Mouse (Mus musculus): Measurements from ENCODE around the gene Atg16l1. TPM values are rescaled to one million over a fixed set of nuclear protein-coding genes. Genes with fewer than 3 reads are reported as not detected.

Gene Atg16l1
- polyA plus RNA-seq, 1 experiment = 20.0 TPM

- no peaks in the 10 kb centered on the region for H3K27me3 ChIP-seq (replicated peaks; ENCODE audit: control insufficient read depth, insufficient read depth, low read length)
- H3K36me3 ChIP-seq (ENCODE audit: control insufficient read depth, insufficient read depth, low read length) = no peaks in the 10 kb centered on the region
- TF ChIP-seq POLR2A (IDR thresholded peaks at IDR 0.05; ENCODE audit: low read depth, low read length) = no peak
- TF ChIP-seq CTCF (conservative IDR thresholded peaks at IDR 0.05; ENCODE audit: insufficient read depth, insufficient read length, low read depth, low read length) = no peak
- WGBS = 65% methylated on average over 9 of the region's 9 CpGs
- no peak overlapping the region for H3K4me3 ChIP-seq (ENCODE audit: insufficient read depth, low read depth, low read length)
- DNase-seq = peak; percentile 31
- no peak overlapping the region for H3K27ac ChIP-seq (ENCODE audit: insufficient read depth, low read depth, low read length)
- H3K4me1 ChIP-seq (ENCODE audit: control insufficient read depth, insufficient read depth, low read length) = no peaks in the 10 kb centered on the region
Observed at GRCm38 (mm10) chr1:87828185-87828584, 72.5 kb downstream of the Atg16l1 start.

DNA sequence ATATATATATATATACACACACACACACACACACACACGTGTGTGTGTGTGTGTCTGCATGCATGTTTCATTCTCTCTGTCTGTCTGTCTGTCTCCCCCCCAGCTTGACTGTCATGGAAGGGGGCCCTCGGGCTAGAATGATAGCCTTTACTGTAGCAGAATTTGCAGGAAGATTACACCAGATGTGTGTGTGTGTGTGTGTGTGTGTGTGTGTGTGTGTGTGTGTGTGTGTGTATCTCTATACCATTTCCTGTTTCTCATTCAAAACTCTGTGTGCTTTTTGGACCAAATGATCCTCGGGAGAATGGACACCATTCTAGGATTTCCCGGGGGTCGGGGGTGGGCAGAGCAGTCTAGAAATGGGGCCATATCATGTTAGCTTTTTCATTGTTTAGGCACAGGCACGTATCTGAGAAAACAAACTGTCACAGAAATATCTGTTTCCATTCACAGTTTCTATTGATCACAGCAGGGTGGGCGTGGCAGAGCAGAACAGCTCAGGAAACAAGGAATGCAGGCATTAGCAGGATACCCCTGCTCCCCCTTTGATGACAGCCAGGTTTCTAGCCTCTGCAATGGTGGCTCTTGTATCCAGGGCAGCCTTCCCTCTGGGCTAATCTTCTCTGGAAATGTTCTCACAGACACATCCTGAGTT is 73.4 kb downstream of the Atg16l1 start:
- Histone ChIP-seq H3K27ac (ENCODE audit: insufficient read depth, low read depth, low read length) (no peak overlapping the region), H3K4me3 (ENCODE audit: insufficient read depth, low read depth, low read length) (no peak overlapping the region), H3K4me1 (ENCODE audit: control insufficient read depth, insufficient read depth, low read length) (no peaks in the 10 kb centered on the region), H3K27me3 (replicated peaks; ENCODE audit: control insufficient read depth, insufficient read depth, low read length) (no peaks in the 10 kb centered on the region), H3K36me3 (ENCODE audit: control insufficient read depth, insufficient read depth, low read length) (no peaks in the 10 kb centered on the region)
- DNase-seq = no peak
- TF ChIP-seq POLR2A (IDR thresholded peaks at IDR 0.05; ENCODE audit: low read depth, low read length) = no peak
- TF ChIP-seq CTCF (conservative IDR thresholded peaks at IDR 0.05; ENCODE audit: insufficient read depth, insufficient read length, low read depth, low read length) = no peak
- 70% methylated on average over 7 of the region's 7 CpGs for WGBS

DNA sequence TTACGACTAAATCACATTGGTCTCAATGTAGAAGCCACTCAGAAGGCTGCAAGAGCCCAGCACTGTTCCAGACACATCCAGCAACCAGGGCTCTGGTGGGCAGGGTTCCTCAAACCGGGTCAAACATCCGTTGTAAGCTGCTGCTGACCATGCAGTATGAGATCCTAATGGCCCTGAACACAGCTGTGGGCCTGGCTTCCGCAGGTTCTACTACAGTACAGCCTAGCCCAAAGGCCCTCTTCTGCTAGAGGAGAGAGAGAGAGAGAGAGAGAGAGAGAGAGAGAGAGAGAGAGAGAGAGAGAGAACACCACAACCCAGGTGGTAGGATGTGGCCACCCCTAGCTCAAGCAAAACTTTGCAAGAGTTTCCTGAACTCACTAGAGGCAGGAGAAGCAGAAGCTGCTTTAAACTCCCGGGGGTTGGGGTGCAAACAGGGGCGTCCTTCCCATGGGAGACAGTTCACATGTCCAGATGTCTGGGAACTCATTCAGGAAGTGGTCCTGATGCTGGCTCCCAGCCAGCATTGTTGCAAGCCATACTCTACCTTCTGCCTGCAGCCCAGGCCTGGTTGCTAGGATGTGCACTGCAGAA is 74.0 kb downstream of the Atg16l1 start:
- peak; percentile 21 for DNase-seq
- TF ChIP-seq CTCF (conservative IDR thresholded peaks at IDR 0.05; ENCODE audit: insufficient read depth, insufficient read length, low read depth, low read length) (no peak), POLR2A (IDR thresholded peaks at IDR 0.05; ENCODE audit: low read depth, low read length) (no peak)
- Histone ChIP-seq H3K4me1 (ENCODE audit: control insufficient read depth, insufficient read depth, low read length) (no peaks in the 10 kb centered on the region), H3K4me3 (ENCODE audit: insufficient read depth, low read depth, low read length) (no peak overlapping the region), H3K36me3 (ENCODE audit: control insufficient read depth, insufficient read depth, low read length) (no peaks in the 10 kb centered on the region), H3K27me3 (replicated peaks; ENCODE audit: control insufficient read depth, insufficient read depth, low read length) (no peaks in the 10 kb centered on the region), H3K27ac (ENCODE audit: insufficient read depth, low read depth, low read length) (no peak overlapping the region)
- 54% methylated on average over 6 of the region's 6 CpGs for WGBS

DNA sequence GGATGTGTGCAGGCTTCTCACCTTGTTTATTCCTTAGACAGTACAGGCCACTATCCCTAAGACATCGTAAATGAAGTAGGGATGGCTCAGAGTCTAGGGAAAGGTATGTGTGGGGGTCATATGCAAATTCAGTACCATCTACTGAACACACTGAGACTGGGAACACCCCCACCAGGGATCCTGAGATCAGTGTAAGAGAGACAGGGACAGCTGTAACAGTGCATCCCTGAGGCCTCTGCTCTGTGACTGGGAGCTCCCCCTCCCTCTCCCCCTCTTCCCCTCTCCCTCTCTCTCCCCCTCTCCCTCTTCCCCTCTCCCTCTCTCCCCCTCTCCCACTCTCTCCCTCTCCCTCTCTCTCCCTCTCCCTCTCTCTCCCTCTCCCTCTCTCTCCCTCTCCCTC is 80.8 kb downstream of the Atg16l1 start:
- H3K36me3 ChIP-seq (ENCODE audit: control insufficient read depth, insufficient read depth, low read length) = no peaks in the 10 kb centered on the region
- WGBS = 75% methylated on average over 1 of the region's 1 CpGs

GRCm38 (mm10) chr1:87837018-87837417 is 81.3 kb downstream of the Atg16l1 start:
- Histone ChIP-seq H3K27ac (ENCODE audit: insufficient read depth, low read depth, low read length) (no peak overlapping the region), H3K36me3 (ENCODE audit: control insufficient read depth, insufficient read depth, low read length) (no peaks in the 10 kb centered on the region), H3K4me3 (ENCODE audit: insufficient read depth, low read depth, low read length) (no peak overlapping the region), H3K4me1 (ENCODE audit: control insufficient read depth, insufficient read depth, low read length) (no peaks in the 10 kb centered on the region), H3K27me3 (replicated peaks; ENCODE audit: control insufficient read depth, insufficient read depth, low read length) (no peaks in the 10 kb centered on the region)
- DNase-seq = no peak
- TF ChIP-seq POLR2A (IDR thresholded peaks at IDR 0.05; ENCODE audit: low read depth, low read length) (no peak), CTCF (conservative IDR thresholded peaks at IDR 0.05; ENCODE audit: insufficient read depth, insufficient read length, low read depth, low read length) (no peak)
- 66% methylated on average over 5 of the region's 5 CpGs for WGBS

More for the DNA sequence above, 80.8 kb downstream of the Atg16l1 start:
- H3K4me1 ChIP-seq (ENCODE audit: control insufficient read depth, insufficient read depth, low read length) = no peaks in the 10 kb centered on the region
- no peaks in the 10 kb centered on the region for H3K27me3 ChIP-seq (replicated peaks; ENCODE audit: control insufficient read depth, insufficient read depth, low read length)
- no peak for TF ChIP-seq POLR2A (IDR thresholded peaks at IDR 0.05; ENCODE audit: low read depth, low read length)
- no peak for TF ChIP-seq CTCF (conservative IDR thresholded peaks at IDR 0.05; ENCODE audit: insufficient read depth, insufficient read length, low read depth, low read length)
- no peak overlapping the region for H3K27ac ChIP-seq (ENCODE audit: insufficient read depth, low read depth, low read length)
- DNase-seq = no peak
- H3K4me3 ChIP-seq (ENCODE audit: insufficient read depth, low read depth, low read length) = no peak overlapping the region

DNA sequence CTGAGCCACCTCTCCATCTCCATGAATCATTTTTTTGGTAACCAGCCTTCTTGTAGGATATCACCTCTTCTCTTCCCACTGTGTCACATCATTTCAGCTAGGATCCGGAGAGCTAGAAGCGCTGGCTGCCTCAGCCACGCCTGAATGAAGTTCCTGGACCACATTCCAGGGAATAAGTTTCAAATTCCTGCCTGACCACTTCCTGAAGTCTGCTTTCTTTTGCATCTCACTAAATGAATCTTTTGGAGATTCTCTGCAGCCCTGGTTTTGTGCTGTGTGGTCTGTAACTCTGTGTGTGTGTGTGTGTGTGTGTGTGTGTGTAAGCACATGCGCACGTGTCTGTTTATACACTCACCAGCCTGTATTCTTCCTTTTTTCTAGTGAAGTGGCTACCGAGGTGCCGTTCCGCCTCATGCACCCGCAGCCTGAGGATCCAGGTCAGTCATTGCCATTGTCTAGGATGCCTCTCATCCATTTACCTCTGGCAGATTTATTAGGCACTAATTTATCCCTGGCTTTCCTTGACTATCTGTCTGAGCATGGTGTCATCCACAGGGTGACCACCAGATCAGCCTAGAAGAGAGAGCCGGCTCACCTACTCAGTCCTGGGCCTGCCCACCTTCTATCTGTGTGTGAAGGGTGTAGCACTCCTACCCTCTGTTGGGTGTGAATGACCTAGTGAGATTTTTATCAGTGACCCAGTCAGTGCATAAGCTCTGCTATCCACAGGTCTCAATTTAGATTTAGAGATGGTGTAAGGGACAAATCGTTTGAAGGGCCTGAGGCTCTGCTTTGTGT is 84.9 kb downstream of the Atg16l1 start:
- H3K4me3 ChIP-seq (ENCODE audit: insufficient read depth, low read depth, low read length) = no peak overlapping the region
- H3K36me3 ChIP-seq (ENCODE audit: control insufficient read depth, insufficient read depth, low read length) = no peaks in the 10 kb centered on the region
- no peaks in the 10 kb centered on the region for H3K4me1 ChIP-seq (ENCODE audit: control insufficient read depth, insufficient read depth, low read length)
- TF ChIP-seq CTCF (conservative IDR thresholded peaks at IDR 0.05; ENCODE audit: insufficient read depth, insufficient read length, low read depth, low read length) (no peak), POLR2A (IDR thresholded peaks at IDR 0.05; ENCODE audit: low read depth, low read length) (no peak)
- no peak for DNase-seq
- no peaks in the 10 kb centered on the region for H3K27me3 ChIP-seq (replicated peaks; ENCODE audit: control insufficient read depth, insufficient read depth, low read length)
- no peak overlapping the region for H3K27ac ChIP-seq (ENCODE audit: insufficient read depth, low read depth, low read length)
- WGBS = 35% methylated on average over 11 of the region's 11 CpGs

Other genes starting within 250 kb of the Atg16l1 start
- 20.3 and 21.1 TPM in 2 replicates for gene Neu2, start 246.0 kb upstream of the Atg16l1 start, polyA plus RNA-seq (2012; rRNA removed)
- 38.1 and 39.3 TPM in 2 replicates for gene Ngef, start 182.0 kb upstream of the Atg16l1 start, polyA plus RNA-seq (2012; rRNA removed)
- gene Inpp5d, start 135.6 kb upstream of the Atg16l1 start, polyA plus RNA-seq (2012; rRNA removed) = 18.6 and 20.0 TPM in 2 replicates
- gene Sag, start 47.8 kb downstream of the Atg16l1 start, polyA plus RNA-seq (2012; rRNA removed) = 0.16 and 0.34 TPM in 2 replicates
- gene Dgkd, start 97.4 kb downstream of the Atg16l1 start, polyA plus RNA-seq (2012; rRNA removed) = 31.4 and 32.1 TPM in 2 replicates